Mouse (Mus musculus) liver, postnatal 0 days (tissue): ENCODE data around the gene Fam189b.

Experiments
- CTCF ChIP-seq: sonication (generic); IDR thresholded peaks from 2 replicates; pipeline ENCODE4 v1.5.1; 2016; ENCODE audit warnings: antibody characterized with exemption, low read depth
- EP300 ChIP-seq: IDR thresholded peaks from 2 replicates; pipeline ENCODE4 v1.6.1; 2016; ENCODE audit warnings: antibody characterized with exemption, low read depth, mild to moderate bottlenecking

GRCm38 (mm10) chr3:89209731-89210130 lies 26.8 kb downstream of the Fam189b start:
- TF ChIP-seq CTCF (no peak), EP300 (no peak)
